Mouse (Mus musculus) left cerebral cortex, adult 8-10 months (tissue): Measurements from ENCODE around the gene Derl3. TPM values are rescaled to one million over a fixed set of nuclear protein-coding genes. Genes with fewer than 3 reads are reported as not detected.

ENCODE experiments used
- DNase-seq, 2 experiments: peaks; one replicate each; pipeline ENCODE4 v3.0.0; 2022; ENCODE audit warnings: low spot score in 2 of 2
- total RNA-seq, 4 experiments: library from RNA; stranded (reverse); gene quantifications; 2 replicates each; pipeline ENCODE4 v1.2.4; 2022

The Derl3 gene
- total RNA-seq, 4 experiments from 2014 or later: 2.2 to 3.9 (median 2.6) TPM

DNA sequence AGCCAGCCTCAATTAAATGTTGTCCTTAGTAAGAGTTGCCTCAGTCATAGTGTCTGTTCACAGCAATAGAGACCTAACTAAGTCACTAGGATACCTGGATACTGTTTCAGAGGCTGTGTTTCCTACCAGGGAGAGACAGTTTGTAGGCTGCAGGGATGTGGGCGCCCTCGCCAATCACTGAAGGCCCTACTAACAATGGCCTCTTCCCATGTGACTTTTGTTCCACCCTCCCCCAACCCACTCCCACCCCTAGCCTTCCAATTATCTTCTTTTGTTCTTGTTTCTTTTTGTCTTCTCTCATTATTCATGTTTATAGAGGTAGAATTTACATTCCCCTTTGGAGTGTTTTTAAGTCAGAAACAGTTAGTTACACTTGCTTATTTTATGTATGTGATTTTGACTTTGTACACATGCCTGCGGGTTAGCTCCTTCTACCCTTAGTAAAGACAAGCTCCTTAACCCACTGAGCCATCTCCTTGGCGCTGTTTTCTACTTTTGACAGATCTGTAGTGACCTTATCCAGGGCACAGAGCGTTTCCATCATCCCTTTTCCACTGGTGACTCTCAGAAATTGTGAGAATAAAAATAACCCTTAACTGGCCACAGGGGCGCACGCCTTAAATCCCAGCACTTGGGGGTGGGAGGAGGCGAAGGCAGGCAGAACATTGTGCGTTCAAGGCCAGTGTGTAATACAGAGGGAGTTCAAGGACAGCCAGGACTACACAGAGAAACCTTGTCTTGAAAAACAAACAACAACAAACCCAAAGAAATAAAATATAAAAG, 48.0 kb downstream of the Derl3 start:
- DNase-seq: no peak

DNA sequence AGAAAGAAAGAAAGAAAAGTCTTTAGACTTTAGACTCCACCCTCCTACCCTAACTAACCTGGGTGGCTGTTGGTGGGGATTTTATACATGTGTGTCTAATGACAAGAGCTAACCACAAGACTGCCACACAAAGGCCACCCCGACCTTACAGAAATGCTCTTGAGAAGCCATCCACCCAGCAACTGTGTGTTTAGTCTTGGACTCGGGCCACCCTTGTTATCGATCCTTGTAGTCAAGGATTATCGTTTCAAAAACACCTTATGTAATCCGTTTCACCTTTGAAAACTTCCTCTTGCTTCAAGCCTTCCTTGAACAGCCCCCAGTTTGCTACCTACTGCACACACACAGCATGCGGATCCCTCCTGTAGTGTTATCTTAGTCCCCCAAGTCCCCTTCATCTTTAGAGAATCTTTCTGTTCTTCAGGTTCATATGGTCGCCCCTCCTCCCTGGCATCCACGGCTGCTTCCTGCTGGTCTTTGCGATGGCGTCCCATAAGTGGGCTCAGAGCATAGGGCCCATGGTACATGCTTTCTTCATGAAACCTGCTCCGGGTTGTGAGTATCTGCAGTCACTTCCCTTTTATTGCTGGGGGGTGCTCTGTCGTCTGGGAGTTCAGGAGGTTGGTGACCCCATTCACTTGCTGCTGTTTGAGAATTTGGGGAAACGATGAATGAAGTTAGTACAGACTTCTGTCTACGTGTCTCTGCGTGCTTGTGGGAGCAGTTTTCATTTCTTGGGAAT, 49.7 kb downstream of the Derl3 start, which contains the start of gene Vpreb3:
Vpreb3 (plus strand) TSS at position 322 of the 742 bp plus-strand sequence.
- no peak for DNase-seq

DNA sequence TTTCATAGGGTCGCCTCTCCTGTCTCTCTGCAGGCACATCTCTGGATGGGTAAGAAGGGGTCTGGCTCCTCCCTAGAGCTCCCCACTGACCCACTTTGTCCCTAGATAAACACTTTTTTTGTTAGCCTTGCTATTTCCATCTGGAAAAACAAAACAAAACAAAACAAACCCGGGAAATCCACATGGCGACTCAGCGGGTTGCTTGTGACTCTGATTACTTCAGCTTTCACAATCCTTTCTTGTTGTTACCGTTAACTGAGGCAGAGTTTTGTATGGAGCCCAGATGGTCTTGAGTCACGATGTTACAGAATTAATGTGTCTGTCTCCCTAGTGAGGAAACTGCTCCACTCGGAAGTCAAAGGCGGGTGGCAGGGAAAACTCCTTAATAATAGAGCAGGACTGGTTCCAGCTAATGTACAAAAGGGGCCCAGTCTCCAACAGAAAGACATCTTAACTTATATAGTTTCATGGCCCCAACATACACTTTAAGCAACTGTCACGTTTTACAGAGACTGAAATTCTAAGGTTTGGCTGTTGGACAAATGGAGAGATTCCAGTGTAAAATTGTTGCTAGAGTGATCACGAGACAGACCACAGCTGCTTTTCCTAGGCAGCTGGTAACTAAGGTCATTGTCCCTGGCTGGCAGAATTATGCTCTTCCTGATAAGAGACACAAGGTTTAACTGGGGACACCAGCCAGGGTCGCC, 51.0 kb downstream of the Derl3 start:
- no peak for DNase-seq

DNA sequence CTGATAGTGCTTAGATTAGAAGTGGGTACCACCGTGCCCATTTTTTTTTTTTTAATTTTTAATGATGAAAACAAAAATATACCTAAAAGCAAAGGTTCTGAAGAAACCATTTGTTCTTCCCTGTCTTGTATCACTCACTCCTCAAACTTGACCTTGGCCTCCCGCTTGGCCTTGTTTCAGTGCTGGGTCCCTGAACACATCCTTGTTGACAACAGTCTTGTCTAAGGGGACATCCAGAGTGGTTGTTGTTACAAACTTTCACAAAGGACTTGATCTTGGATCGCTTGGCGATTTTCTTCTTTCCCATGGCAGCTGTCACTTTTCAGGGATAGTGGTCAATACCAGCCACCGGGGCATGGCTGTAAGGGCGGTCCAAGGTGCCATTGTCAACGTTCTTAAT, 52.0 kb downstream of the Derl3 start:
- no peak for DNase-seq

Other genes with a start within 250 kb of the Derl3 start
- gene Susd2, start 249.4 kb upstream of the Derl3 start, total RNA-seq: 10 to 100 TPM in 2 of 4 experiments, 1 to 10 TPM in 2; 8.7 to 12.0 (median 10.3) TPM
- gene Cabin1, start 129.1 kb upstream of the Derl3 start, total RNA-seq: 10 to 100 TPM; 61.3 to 73.2 (median 69.6) TPM
- 10 to 100 TPM; 41.6 to 58.4 (median 51.6) TPM for gene Ddt, start 120.0 kb upstream of the Derl3 start, total RNA-seq
- gene Gm20441, start 112.5 kb upstream of the Derl3 start, total RNA-seq: not detected
- gene Gstt3, start 112.0 kb upstream of the Derl3 start, total RNA-seq: 1 to 10 TPM; 2.6 to 5.2 (median 3.8) TPM
- 10 to 100 TPM; 13.3 to 16.5 (median 15.5) TPM for gene Gstt1, start 94.8 kb upstream of the Derl3 start, total RNA-seq
- not detected for gene Gstt4, start 70.9 kb upstream of the Derl3 start, total RNA-seq
- gene Gstt2, start 56.0 kb upstream of the Derl3 start, total RNA-seq: 1 to 10 TPM; 4.2 to 6.2 (median 5.2) TPM
- 100 to 1,000 TPM; 528 to 550 (median 540) TPM for gene Mif, start 33.2 kb upstream of the Derl3 start, total RNA-seq
- gene Smarcb1, start 28.2 kb downstream of the Derl3 start, total RNA-seq: 10 to 100 TPM; 85.8 to 88.5 (median 86.4) TPM
- gene Chchd10, start 39.7 kb downstream of the Derl3 start, total RNA-seq: 100 to 1,000 TPM; 356 to 427 (median 392) TPM
- gene Mmp11, start 43.1 kb downstream of the Derl3 start, total RNA-seq: 1 to 10 TPM; 1.5 to 3.0 (median 1.7) TPM
- gene Gm867, start 47.3 kb downstream of the Derl3 start, total RNA-seq: under 1 TPM; 0.41 to 0.91 (median 0.70) TPM
- not detected for gene Vpreb3, start 49.6 kb downstream of the Derl3 start, total RNA-seq
- gene Gm5134, start 61.1 kb downstream of the Derl3 start, total RNA-seq: under 1 TPM in 1 of 4 experiments, not detected in 3; 0.27 TPM
- 10 to 100 TPM; 13.4 to 16.5 (median 15.6) TPM for gene Zfp280b, start 139.2 kb downstream of the Derl3 start, total RNA-seq
- gene Slc5a4b, start 217.5 kb downstream of the Derl3 start, total RNA-seq: under 1 TPM in 1 of 4 experiments, not detected in 3; 0.09 TPM